Mouse (Mus musculus): ENCODE results near the gene Ttc7b. TPM values are rescaled to one million over a fixed set of nuclear protein-coding genes. Genes with fewer than 3 reads are reported as not detected.
A peak's percentile ranks its signal among the peaks of the same experiment; 100 is the strongest.

The Ttc7b gene
- polyA plus RNA-seq, 1 experiment from 2014 or later: 6.3 TPM

DNA sequence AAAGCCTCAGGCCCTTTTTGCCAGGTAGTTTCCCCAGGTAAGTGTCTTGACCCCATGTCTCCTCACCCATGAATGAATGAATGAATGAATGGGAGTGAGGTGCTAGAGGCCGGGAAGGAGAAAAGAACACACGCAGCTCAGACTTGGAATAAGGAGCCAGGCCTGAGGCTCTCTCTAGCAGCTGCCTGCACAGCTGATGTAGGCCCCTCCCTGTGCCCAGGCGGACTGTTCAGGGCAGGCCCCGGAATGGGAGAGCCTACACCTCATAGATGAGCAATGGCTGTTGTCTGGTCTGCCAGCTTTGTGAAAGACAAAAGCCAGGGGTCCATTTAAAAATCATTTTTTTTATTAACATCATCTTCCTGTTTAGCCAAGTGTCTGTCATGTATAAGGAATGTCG, 220.2 kb downstream of the Ttc7b start:
- Histone ChIP-seq H3K4me1 (replicated peaks) (peaks cover 8% of the 10 kb centered on the region; the same call in 1 of the 2 replicates), H3K9me3 (no peaks in the 10 kb centered on the region), H3K27ac (no peak overlapping the region), H3K9ac (replicated peaks) (no peak overlapping the region), H3K4me2 (replicated peaks) (no peak overlapping the region), H3K4me3 (replicated peaks) (no peak overlapping the region), H3K27me3 (no peaks in the 10 kb centered on the region), H3K36me3 (peaks cover 24% of the 10 kb centered on the region)
- ATAC-seq: no peak
- 81% methylated on average over 5 of the region's 5 CpGs for WGBS

DNA sequence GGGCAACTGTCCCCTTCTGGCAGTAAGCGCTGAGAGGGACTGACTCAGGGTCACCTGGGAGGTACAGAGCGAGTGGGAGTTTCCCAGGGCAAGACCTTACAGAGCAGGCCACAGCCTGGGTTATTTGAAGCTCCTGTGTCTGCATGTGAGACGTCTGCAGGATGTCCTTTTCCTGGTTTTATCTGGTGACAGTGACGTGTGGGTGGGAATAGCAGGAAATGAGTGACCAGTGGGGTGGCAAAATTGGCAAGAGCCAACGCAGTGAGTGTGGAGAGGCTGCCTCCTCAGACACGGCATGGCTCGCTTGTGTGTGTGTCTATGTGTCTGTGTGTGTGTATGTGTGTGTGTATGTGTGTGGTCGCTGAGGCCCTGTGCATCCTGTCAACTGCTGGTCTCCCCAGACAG, 221.3 kb downstream of the Ttc7b start:
- ATAC-seq: no peak
- Histone ChIP-seq H3K36me3 (peaks cover 24% of the 10 kb centered on the region), H3K4me1 (replicated peaks) (no peaks in the 10 kb centered on the region; the same call in 1 of the 2 replicates), H3K4me3 (replicated peaks) (no peak overlapping the region), H3K4me2 (replicated peaks) (no peak overlapping the region), H3K27ac (no peak overlapping the region), H3K9me3 (no peaks in the 10 kb centered on the region), H3K27me3 (no peaks in the 10 kb centered on the region), H3K9ac (replicated peaks) (no peak overlapping the region)
- 88% methylated on average over 8 of the region's 8 CpGs for WGBS

GRCm38 (mm10) chr12:100298788-100299187, 221.8 kb downstream of the Ttc7b start:
- H3K36me3 ChIP-seq: peaks cover 24% of the 10 kb centered on the region
- no peak overlapping the region for H3K9ac ChIP-seq (replicated peaks)
- 81% methylated on average over 2 of the region's 2 CpGs for WGBS
- ATAC-seq: no peak
- H3K27ac ChIP-seq: no peak overlapping the region
- H3K4me3 ChIP-seq (replicated peaks): no peak overlapping the region
- H3K9me3 ChIP-seq: no peaks in the 10 kb centered on the region
- H3K27me3 ChIP-seq: no peaks in the 10 kb centered on the region
- H3K4me1 ChIP-seq (replicated peaks): no peaks in the 10 kb centered on the region; the same call in 1 of the 2 replicates
- no peak overlapping the region for H3K4me2 ChIP-seq (replicated peaks)

DNA sequence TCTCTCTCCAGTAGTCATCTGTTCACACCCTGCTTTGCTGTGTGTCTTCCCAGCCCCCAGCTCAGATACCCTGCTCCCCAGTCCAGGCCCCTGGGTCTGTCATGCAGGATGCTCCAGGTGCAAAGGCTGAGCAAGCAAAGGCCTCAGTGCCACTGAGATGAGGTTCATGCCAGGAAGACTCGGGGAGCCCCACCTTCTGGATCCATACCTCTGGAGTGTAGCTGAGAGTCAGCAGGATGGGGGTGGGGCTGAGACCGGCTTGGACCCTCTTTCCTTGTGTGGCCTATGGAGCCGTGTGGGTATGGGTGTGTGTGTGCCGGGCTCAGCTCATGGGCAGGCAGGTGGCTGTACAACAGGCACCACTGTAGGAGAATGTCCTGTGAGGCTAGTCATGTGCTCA, 222.7 kb downstream of the Ttc7b start:
- Histone ChIP-seq H3K9me3 (no peaks in the 10 kb centered on the region), H3K4me3 (replicated peaks) (no peak overlapping the region), H3K27ac (no peak overlapping the region), H3K4me1 (replicated peaks) (no peaks in the 10 kb centered on the region; the same call in 1 of the 2 replicates), H3K9ac (replicated peaks) (no peak overlapping the region), H3K4me2 (replicated peaks) (no peak overlapping the region), H3K27me3 (no peaks in the 10 kb centered on the region), H3K36me3 (peaks cover 24% of the 10 kb centered on the region)
- 86% methylated on average over 4 of the region's 4 CpGs for WGBS
- no peak for ATAC-seq

- Histone ChIP-seq H3K9me3 (no peaks in the 10 kb centered on the region), H3K9ac (replicated peaks) (no peak overlapping the region), H3K27me3 (no peaks in the 10 kb centered on the region), H3K4me2 (replicated peaks) (no peak overlapping the region), H3K36me3 (0 out of 2 replicates have a peak, but pooled peaks cover 4% of the 10 kb centered on the region), H3K27ac (no peak overlapping the region), H3K4me1 (replicated peaks) (peaks cover 23% of the 10 kb centered on the region), H3K4me3 (replicated peaks) (no peak overlapping the region)
- ATAC-seq: no peak
- WGBS: 87% methylated on average over 2 of the region's 2 CpGs
These were observed 226.2 kb downstream of the Ttc7b start for GRCm38 (mm10) chr12:100294457-100294856.

DNA sequence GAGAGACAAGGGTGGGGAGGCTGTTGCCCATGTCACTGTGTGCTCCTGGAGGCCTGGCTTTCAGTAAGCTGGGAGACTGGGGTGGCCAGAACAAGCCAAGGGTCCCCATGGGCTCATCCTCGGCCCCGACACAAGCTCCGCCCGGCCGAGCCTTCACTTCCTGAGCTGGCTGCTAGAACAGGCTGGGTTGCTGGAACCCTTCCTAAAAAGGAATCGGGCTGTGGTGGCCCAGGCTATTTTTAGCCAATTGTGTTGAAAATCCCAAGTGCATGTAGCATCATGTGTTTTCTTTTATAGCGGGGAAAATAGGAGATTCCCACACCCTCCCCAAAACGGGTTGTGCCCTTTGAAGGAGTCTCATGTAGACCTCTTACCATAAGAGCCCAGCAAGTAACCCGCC, 226.7 kb downstream of the Ttc7b start:
- Histone ChIP-seq H3K27me3 (no peaks in the 10 kb centered on the region), H3K9me3 (no peaks in the 10 kb centered on the region), H3K4me2 (replicated peaks) (no peak overlapping the region), H3K9ac (replicated peaks) (no peak overlapping the region), H3K4me3 (replicated peaks) (no peak overlapping the region), H3K27ac (no peak overlapping the region), H3K4me1 (replicated peaks) (peaks cover 28% of the 10 kb centered on the region), H3K36me3 (0 out of 2 replicates have a peak, but pooled peaks cover under 1% of the 10 kb centered on the region)
- WGBS: 91% methylated on average over 9 of the region's 9 CpGs
- ATAC-seq: no peak

DNA sequence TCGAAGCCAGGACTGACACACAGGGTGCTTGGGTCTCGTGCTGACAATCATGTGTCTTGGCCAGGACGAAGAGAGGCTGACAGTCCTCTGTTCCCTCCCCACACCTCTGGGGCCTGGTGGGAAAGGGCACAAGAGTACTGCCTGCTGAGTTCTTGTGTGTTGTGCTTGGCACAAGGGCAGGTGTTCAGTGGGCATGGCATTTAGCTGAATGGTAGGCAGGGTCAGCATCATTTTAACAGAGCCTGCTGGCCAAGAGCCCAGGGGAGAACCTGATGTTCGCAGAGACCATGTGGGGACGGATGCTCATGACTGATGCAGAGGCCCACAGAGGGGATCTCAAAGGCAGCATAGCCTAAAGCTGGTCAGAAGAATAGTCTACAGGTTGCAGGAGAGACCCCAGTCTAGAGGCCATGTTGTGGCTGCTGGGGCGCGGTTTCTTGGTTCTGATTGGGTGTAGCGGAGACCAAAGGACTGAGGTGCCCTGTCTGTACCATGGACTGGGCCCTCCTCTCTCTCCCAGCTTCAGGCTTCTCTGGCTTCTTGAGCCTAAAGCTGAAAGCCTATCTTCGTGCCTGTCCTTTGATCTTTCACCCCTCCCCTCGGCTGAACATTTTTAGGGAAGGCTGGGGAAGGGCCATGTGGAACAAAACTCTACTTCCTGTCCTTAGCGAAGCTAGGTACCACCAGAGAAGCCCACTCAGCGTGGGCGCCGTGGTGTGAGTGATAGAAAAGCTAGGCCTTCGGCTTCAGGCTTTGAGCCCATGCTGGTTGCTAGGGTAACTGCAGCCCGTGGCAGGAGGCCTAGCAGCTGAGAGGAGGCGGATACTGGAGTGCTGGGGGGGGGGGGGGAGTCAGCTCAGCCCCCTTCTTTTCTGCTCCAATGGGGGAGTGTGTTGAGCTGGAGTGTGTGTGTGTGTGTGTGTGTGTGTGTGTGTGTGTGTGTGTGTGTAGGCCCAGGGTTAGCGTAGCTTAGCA, 229.6 kb downstream of the Ttc7b start:
- H3K4me3 ChIP-seq (replicated peaks): no peak overlapping the region
- peak; percentile 85 for ATAC-seq
- H3K4me1 ChIP-seq (replicated peaks): peaks cover 32% of the 10 kb centered on the region
- H3K9ac ChIP-seq (replicated peaks): no peak overlapping the region; the same call in 1 of the 2 replicates
- H3K9me3 ChIP-seq: no peaks in the 10 kb centered on the region
- no peaks in the 10 kb centered on the region for H3K36me3 ChIP-seq
- WGBS: 32% methylated on average over 18 of the region's 18 CpGs
- no peaks in the 10 kb centered on the region for H3K27me3 ChIP-seq
- 0 out of 2 replicates have a peak overlapping the region, but pooled peaks have one; percentile 0 for H3K4me2 ChIP-seq (replicated peaks)
- peak overlapping the region; percentile 87 for H3K27ac ChIP-seq

DNA sequence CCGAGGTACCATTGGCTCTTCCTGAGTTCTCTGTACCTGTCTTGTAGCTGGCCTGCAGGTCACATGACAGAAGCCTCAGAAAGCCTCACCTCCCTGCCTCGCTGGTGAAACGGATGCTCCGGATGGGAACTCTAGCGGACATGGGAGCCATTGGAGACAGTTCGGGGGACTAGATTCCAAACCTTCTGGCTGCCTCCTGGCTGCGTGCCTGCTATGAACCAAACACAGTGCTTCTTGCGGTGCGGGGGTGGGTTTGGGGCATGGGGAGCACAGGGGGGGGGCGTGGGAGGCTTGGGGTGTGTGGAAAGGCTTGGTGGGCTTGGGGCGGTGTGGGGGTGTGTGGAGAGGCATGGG, 230.5 kb downstream of the Ttc7b start:
- H3K9ac ChIP-seq (replicated peaks): 0 out of 2 replicates have a peak overlapping the region, but pooled peaks have one; percentile 36
- H3K36me3 ChIP-seq: no peaks in the 10 kb centered on the region
- peak overlapping the region; percentile 87 for H3K27ac ChIP-seq
- no peak overlapping the region for H3K4me3 ChIP-seq (replicated peaks)
- no peaks in the 10 kb centered on the region for H3K27me3 ChIP-seq
- no peaks in the 10 kb centered on the region for H3K9me3 ChIP-seq
- H3K4me1 ChIP-seq (replicated peaks): peaks cover 32% of the 10 kb centered on the region
- 61% methylated on average over 11 of the region's 11 CpGs for WGBS
- no peak overlapping the region for H3K4me2 ChIP-seq (replicated peaks)
- ATAC-seq: peak; percentile 0; the same call in 1 of the 2 replicates

GRCm38 (mm10) chr12:100289267-100290177, 231.1 kb downstream of the Ttc7b start:
- Histone ChIP-seq H3K9ac (replicated peaks) (0 out of 2 replicates have a peak overlapping the region, but pooled peaks have one; percentile 36), H3K9me3 (no peaks in the 10 kb centered on the region), H3K27ac (peak overlapping the region; percentile 87), H3K27me3 (no peaks in the 10 kb centered on the region), H3K4me3 (replicated peaks) (no peak overlapping the region), H3K36me3 (no peaks in the 10 kb centered on the region), H3K4me1 (replicated peaks) (peaks cover 32% of the 10 kb centered on the region), H3K4me2 (replicated peaks) (no peak overlapping the region)
- WGBS: 33% methylated on average over 8 of the region's 8 CpGs
- peak; percentile 62 for ATAC-seq

GRCm38 (mm10) chr12:100288018-100288417, 232.6 kb downstream of the Ttc7b start:
- WGBS: 90% methylated on average over 5 of the region's 5 CpGs
- no peaks in the 10 kb centered on the region for H3K9me3 ChIP-seq
- H3K36me3 ChIP-seq: no peaks in the 10 kb centered on the region
- ATAC-seq: no peak
- no peaks in the 10 kb centered on the region for H3K27me3 ChIP-seq
- no peak overlapping the region for H3K9ac ChIP-seq (replicated peaks)
- peaks cover 32% of the 10 kb centered on the region for H3K4me1 ChIP-seq (replicated peaks)
- no peak overlapping the region for H3K4me2 ChIP-seq (replicated peaks)
- no peak overlapping the region for H3K4me3 ChIP-seq (replicated peaks)
- no peak overlapping the region for H3K27ac ChIP-seq

- 96% methylated on average over 2 of the region's 2 CpGs for WGBS
- Histone ChIP-seq H3K27ac (no peak overlapping the region), H3K36me3 (no peaks in the 10 kb centered on the region), H3K9ac (replicated peaks) (no peak overlapping the region), H3K4me3 (replicated peaks) (no peak overlapping the region), H3K9me3 (no peaks in the 10 kb centered on the region), H3K4me2 (replicated peaks) (no peak overlapping the region), H3K27me3 (no peaks in the 10 kb centered on the region), H3K4me1 (replicated peaks) (peaks cover 36% of the 10 kb centered on the region)
- ATAC-seq: no peak
These were observed 233.1 kb downstream of the Ttc7b start for GRCm38 (mm10) chr12:100287565-100287964.
